Mouse (Mus musculus) neural tube, embryonic 12.5 days (tissue): ENCODE results near the gene Baz2b. TPM values are rescaled to one million over a fixed set of nuclear protein-coding genes. Genes with fewer than 3 reads are reported as not detected.

ENCODE experiments used
- ATAC-seq: fragments of 200-750 bp; cut with Nextera tagmentation; 2 replicates; pipeline ENCODE4 v1.8.0; 2017; ENCODE audit warnings: low read depth, mild to moderate bottlenecking, moderate TSS enrichment, moderate library complexity; ENCODE audit not compliant: low FRiP score
- H3K27ac ChIP-seq: fragments of 300-500 bp; sonication (generic); 2 replicates; pipeline ENCODE4 v1.5.1; 2016
- H3K27me3 ChIP-seq: fragments of 300-500 bp; sonication (generic); replicated peaks from 2 replicates; pipeline ENCODE4 v1.6.1; 2016; ENCODE audit warnings: mild to moderate bottlenecking
- H3K36me3 ChIP-seq: fragments of 300-500 bp; sonication (generic); 2 replicates; pipeline ENCODE4 v1.6.1; 2016; ENCODE audit warnings: mild to moderate bottlenecking
- H3K4me1 ChIP-seq: fragments of 300-500 bp; sonication (generic); 2 replicates; pipeline ENCODE4 v1.6.1; 2016
- H3K4me2 ChIP-seq: fragments of 300-500 bp; sonication (generic); replicated peaks from 2 replicates; pipeline ENCODE4 v1.6.1; 2016; ENCODE audit warnings: mild to moderate bottlenecking
- H3K4me3 ChIP-seq: fragments of 300-500 bp; sonication (generic); 2 replicates; pipeline ENCODE4 v1.5.1; 2016
- H3K9ac ChIP-seq: fragments of 300-500 bp; sonication (generic); 2 replicates; pipeline ENCODE4 v1.6.1; 2016; ENCODE audit warnings: mild to moderate bottlenecking
- H3K9me3 ChIP-seq: fragments of 300-500 bp; sonication (generic); 2 replicates; pipeline ENCODE4 v1.6.1; 2016; ENCODE audit warnings: mild to moderate bottlenecking
- WGBS: fragments of 180-500 bp; shearing (Covaris S2); methylation state at CpG from one replicate; pipeline ENCODE4 v1.1.7; 2016; 5-methylcytosine and 5-hydroxymethylcytosine counted together
- polyA plus RNA-seq: library from polyadenylated mRNA; unstranded; fragments of >200 nt; fragmentation: Nextera tagmentation; extraction: Ambion mirVana; gene quantifications from 2 replicates; pipeline ENCODE4 v1.2.1, GENCODE M21; 2016

The Baz2b gene
- polyA plus RNA-seq, 1 experiment from 2014 or later = 78.3 TPM

DNA sequence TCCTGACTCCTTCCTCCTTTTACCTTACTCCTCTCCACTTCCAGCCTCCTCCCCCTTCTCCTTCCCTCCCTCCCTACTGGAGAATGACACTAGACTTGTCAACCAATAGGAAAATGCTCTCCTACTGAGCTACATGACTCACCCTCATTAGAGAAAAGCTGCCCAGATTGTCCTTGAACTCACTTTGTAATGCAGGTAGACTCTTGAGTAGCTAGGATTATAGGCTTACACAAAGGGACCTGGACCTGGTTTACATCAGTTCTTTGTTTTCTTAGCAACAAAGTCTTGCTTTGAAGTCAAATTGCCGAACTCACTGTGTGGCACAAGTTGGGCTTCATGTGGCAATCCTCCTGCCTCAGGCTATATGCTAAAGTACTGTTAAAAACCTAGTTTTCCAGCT, 12.8 kb downstream of the Baz2b start:
- no peak for ATAC-seq
- Histone ChIP-seq H3K27ac (no peak overlapping the region), H3K9me3 (no peaks in the 10 kb centered on the region), H3K4me1 (no peaks in the 10 kb centered on the region), H3K4me3 (no peak overlapping the region), H3K27me3 (peaks cover 3% of the 10 kb centered on the region; the same call in 1 of the 2 replicates), H3K9ac (no peak overlapping the region), H3K4me2 (no peak overlapping the region), H3K36me3 (no peaks in the 10 kb centered on the region)
- WGBS = 49% methylated on average over 1 of the region's 1 CpGs

- Histone ChIP-seq H3K36me3 (no peaks in the 10 kb centered on the region), H3K9me3 (no peaks in the 10 kb centered on the region), H3K4me1 (no peaks in the 10 kb centered on the region), H3K4me3 (no peak overlapping the region), H3K4me2 (no peak overlapping the region), H3K9ac (no peak overlapping the region), H3K27ac (no peak overlapping the region), H3K27me3 (no peaks in the 10 kb centered on the region)
- ATAC-seq = no peak
- 75% methylated on average over 2 of the region's 2 CpGs for WGBS
Measured at GRCm38 (mm10) chr2:60181696-60182095, 27.9 kb downstream of the Baz2b start.

DNA sequence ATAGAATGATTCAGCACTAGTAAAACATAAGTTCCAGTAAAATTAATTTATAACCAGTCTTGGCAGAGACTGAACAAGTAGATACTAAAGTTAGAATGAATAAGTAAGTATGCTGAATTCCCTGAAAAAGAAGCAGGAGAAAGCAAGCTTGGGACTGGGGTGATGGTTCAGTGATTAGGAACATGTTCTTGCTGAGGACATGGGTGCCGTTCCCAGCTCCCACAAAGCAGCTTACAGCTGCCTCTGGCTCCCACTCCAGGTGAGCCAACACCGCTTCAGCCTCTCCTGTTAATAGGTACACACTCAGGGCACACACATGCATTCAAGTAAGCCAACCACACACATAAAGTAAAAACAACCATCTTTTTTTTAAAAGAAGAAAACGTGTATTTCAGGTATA, 32.1 kb downstream of the Baz2b start:
- no peak overlapping the region for H3K4me2 ChIP-seq
- no peak overlapping the region for H3K4me3 ChIP-seq
- H3K9ac ChIP-seq = no peak overlapping the region
- no peaks in the 10 kb centered on the region for H3K27me3 ChIP-seq
- 85% methylated on average over 3 of the region's 3 CpGs for WGBS
- ATAC-seq = no peak
- H3K4me1 ChIP-seq = no peaks in the 10 kb centered on the region
- H3K36me3 ChIP-seq = no peaks in the 10 kb centered on the region
- H3K27ac ChIP-seq = no peak overlapping the region
- H3K9me3 ChIP-seq = no peaks in the 10 kb centered on the region

GRCm38 (mm10) chr2:60176087-60176486, 33.6 kb downstream of the Baz2b start:
- no peak overlapping the region for H3K27ac ChIP-seq

DNA sequence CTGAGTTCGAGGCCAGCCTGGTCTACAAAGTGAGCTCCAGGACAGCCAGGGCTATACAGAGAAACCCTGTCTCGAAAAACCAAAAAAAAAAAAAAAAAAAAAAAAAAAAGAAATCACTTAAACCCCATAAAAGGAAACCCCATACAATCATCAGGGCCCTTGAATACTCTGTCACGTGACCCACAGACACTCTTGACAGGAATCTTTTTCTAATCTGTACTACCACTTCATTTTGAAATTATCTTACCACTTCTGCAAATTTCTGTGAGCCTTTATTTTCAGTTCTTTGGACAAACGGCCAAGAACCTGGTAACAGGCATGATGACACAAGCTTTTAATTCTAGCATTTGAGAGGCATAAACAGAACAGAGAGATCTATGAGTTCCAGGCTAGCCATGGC, 34.6 kb downstream of the Baz2b start:
- H3K4me1 ChIP-seq = no peaks in the 10 kb centered on the region
- 91% methylated on average over 3 of the region's 4 CpGs for WGBS

More at GRCm38 (mm10) chr2:60176087-60176486, 33.6 kb downstream of the Baz2b start:
- Histone ChIP-seq H3K4me2 (no peak overlapping the region), H3K9ac (no peak overlapping the region), H3K4me3 (no peak overlapping the region), H3K36me3 (no peaks in the 10 kb centered on the region), H3K27me3 (no peaks in the 10 kb centered on the region), H3K9me3 (no peaks in the 10 kb centered on the region), H3K4me1 (no peaks in the 10 kb centered on the region)
- ATAC-seq = no peak
- WGBS = 94% methylated on average over 5 of the region's 5 CpGs

DNA sequence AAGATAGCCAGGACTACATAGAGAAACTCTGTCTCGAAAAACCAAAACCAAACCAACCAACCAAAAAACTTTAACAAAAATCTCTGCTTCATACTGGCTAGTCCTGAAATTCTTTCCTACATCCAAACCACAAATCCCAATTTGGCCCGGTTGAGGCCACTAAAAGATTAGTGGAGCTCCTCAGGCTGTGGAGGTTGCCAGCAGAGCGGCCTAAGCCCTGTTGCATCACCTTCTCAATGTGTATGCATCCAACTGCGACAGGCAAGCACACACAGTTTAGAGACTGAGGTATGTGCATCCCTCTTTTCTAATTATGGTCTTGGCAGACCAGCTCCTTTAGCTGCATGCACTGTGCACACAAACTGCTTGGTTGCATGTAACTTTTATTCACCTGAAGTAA, 36.0 kb downstream of the Baz2b start:
- Histone ChIP-seq H3K27ac (no peak overlapping the region), H3K27me3 (no peaks in the 10 kb centered on the region), H3K9ac (no peak overlapping the region), H3K9me3 (no peaks in the 10 kb centered on the region), H3K4me1 (no peaks in the 10 kb centered on the region), H3K36me3 (no peaks in the 10 kb centered on the region), H3K4me2 (no peak overlapping the region), H3K4me3 (no peak overlapping the region)
- ATAC-seq = no peak
- WGBS = 91% methylated on average over 4 of the region's 4 CpGs

More for the DNA sequence above, 34.6 kb downstream of the Baz2b start:
- Histone ChIP-seq H3K27ac (no peak overlapping the region), H3K27me3 (no peaks in the 10 kb centered on the region), H3K4me2 (no peak overlapping the region), H3K36me3 (no peaks in the 10 kb centered on the region), H3K9me3 (no peaks in the 10 kb centered on the region), H3K4me3 (no peak overlapping the region), H3K9ac (no peak overlapping the region)
- ATAC-seq = no peak

- H3K9ac ChIP-seq = no peak overlapping the region
- H3K27ac ChIP-seq = no peak overlapping the region
- H3K4me2 ChIP-seq = no peak overlapping the region
- H3K9me3 ChIP-seq = no peaks in the 10 kb centered on the region
- H3K4me1 ChIP-seq = no peaks in the 10 kb centered on the region
- H3K4me3 ChIP-seq = no peak overlapping the region
- WGBS = 61% methylated on average over 3 of the region's 3 CpGs
- no peaks in the 10 kb centered on the region for H3K27me3 ChIP-seq
- no peaks in the 10 kb centered on the region for H3K36me3 ChIP-seq
- no peak for ATAC-seq
Measured at GRCm38 (mm10) chr2:60173190-60173589, 36.4 kb downstream of the Baz2b start.

DNA sequence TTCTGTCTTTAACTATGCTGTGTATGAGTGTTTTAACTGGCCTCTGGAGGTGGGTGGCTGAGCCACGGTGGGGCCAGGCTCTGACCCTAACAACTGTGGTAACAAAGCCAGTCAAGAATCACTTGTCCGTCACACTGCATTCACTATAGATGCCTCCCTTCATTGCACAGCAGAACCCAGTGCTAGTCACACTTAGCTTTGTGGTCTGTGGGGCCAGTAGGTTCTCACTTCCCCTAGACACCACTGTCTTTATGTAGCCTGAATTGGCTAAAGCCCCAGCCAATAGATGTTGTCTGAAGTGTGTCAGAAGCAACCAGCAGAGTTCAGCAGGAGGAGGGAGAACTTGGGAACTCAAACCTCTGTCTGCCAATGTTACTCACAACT, 37.1 kb downstream of the Baz2b start:
- Histone ChIP-seq H3K4me2 (no peak overlapping the region), H3K27ac (no peak overlapping the region), H3K4me1 (no peaks in the 10 kb centered on the region), H3K27me3 (no peaks in the 10 kb centered on the region), H3K9me3 (no peaks in the 10 kb centered on the region), H3K9ac (no peak overlapping the region), H3K4me3 (no peak overlapping the region), H3K36me3 (no peaks in the 10 kb centered on the region)
- WGBS = 73% methylated on average over 2 of the region's 2 CpGs
- ATAC-seq = no peak

DNA sequence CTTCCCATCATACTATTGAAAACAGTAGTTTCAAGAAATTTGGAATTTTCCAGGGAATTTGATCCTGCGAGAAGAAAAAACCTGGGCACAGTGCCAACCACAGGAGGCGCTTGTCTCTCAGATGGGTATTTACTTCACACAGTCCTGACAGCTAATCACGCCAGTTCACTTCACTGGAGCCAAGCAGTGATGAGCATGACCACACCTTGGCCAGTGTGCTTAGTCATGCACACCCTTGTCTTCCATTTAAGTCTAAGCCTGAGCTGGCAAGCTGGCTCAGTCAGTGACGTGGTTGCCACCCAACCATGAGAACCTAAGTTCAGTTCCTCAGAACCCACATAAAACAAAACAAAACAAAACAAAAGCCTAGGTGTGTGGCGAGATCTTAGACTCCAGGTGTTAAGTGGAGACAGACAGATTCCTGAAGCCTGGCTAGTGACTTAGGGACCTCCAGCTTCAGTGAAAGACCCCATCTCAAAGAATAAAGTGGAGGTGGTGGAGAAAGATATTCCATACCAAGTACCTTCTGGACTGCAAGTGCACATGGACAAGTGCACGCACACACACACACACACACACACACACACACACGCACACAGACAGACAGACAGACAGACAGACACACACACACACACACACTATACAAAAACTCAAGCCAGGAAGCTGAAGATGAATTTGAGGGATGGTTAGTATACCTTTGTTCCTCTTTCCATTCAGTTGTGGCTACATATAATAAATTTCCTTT, 37.7 kb downstream of the Baz2b start:
- Histone ChIP-seq H3K4me3 (no peak overlapping the region), H3K9ac (no peak overlapping the region), H3K36me3 (no peaks in the 10 kb centered on the region), H3K4me2 (no peak overlapping the region), H3K9me3 (no peaks in the 10 kb centered on the region), H3K4me1 (no peaks in the 10 kb centered on the region), H3K27ac (no peak overlapping the region), H3K27me3 (no peaks in the 10 kb centered on the region)
- 81% methylated on average over 7 of the region's 7 CpGs for WGBS
- no peak for ATAC-seq

GRCm38 (mm10) chr2:60166878-60167277, 42.8 kb downstream of the Baz2b start:
- H3K4me1 ChIP-seq = no peaks in the 10 kb centered on the region
- H3K9ac ChIP-seq = no peak overlapping the region
- H3K4me3 ChIP-seq = no peak overlapping the region
- no peak overlapping the region for H3K27ac ChIP-seq
- ATAC-seq = no peak
- no peaks in the 10 kb centered on the region for H3K9me3 ChIP-seq
- no peaks in the 10 kb centered on the region for H3K36me3 ChIP-seq
- no peak overlapping the region for H3K4me2 ChIP-seq
- WGBS = 83% methylated on average over 4 of the region's 4 CpGs
- no peaks in the 10 kb centered on the region for H3K27me3 ChIP-seq

- no peak for ATAC-seq
- Histone ChIP-seq H3K4me3 (no peak overlapping the region), H3K9me3 (no peaks in the 10 kb centered on the region), H3K4me2 (no peak overlapping the region), H3K27me3 (no peaks in the 10 kb centered on the region), H3K9ac (no peak overlapping the region), H3K36me3 (no peaks in the 10 kb centered on the region), H3K4me1 (no peaks in the 10 kb centered on the region), H3K27ac (no peak overlapping the region)
- 94% methylated on average over 11 of the region's 11 CpGs for WGBS
Measured at GRCm38 (mm10) chr2:60165679-60166078, 44.0 kb downstream of the Baz2b start.

- 87% methylated on average over 2 of the region's 2 CpGs for WGBS
- Histone ChIP-seq H3K27me3 (no peaks in the 10 kb centered on the region), H3K4me2 (no peak overlapping the region), H3K27ac (no peak overlapping the region), H3K4me1 (no peaks in the 10 kb centered on the region), H3K4me3 (no peak overlapping the region), H3K36me3 (no peaks in the 10 kb centered on the region), H3K9me3 (no peaks in the 10 kb centered on the region), H3K9ac (no peak overlapping the region)
- no peak for ATAC-seq
Measured at GRCm38 (mm10) chr2:60163744-60164143, 45.9 kb downstream of the Baz2b start.

- Histone ChIP-seq H3K36me3 (no peaks in the 10 kb centered on the region), H3K4me1 (no peaks in the 10 kb centered on the region), H3K4me2 (no peak overlapping the region), H3K27ac (no peak overlapping the region), H3K27me3 (no peaks in the 10 kb centered on the region), H3K9me3 (no peaks in the 10 kb centered on the region), H3K9ac (no peak overlapping the region), H3K4me3 (no peak overlapping the region)
- no peak for ATAC-seq
- WGBS = 73% methylated on average over 2 of the region's 2 CpGs
Measured at GRCm38 (mm10) chr2:60152481-60152880, 57.2 kb downstream of the Baz2b start.
